Mouse (Mus musculus) cerebellum, adult 8-10 months (tissue): ENCODE results near the gene Zfp764.
A peak's percentile ranks its signal among the peaks of the same experiment; 100 is the strongest.
"Not testable (repeated sequence)": the region's sequence is repeated elsewhere in the genome, so short reads cannot be mapped to it uniquely, and the experiment has no call there.

Source experiments
- DNase-seq: peaks from one replicate; pipeline ENCODE4 v3.0.0; 2022

The Zfp764 gene

DNA sequence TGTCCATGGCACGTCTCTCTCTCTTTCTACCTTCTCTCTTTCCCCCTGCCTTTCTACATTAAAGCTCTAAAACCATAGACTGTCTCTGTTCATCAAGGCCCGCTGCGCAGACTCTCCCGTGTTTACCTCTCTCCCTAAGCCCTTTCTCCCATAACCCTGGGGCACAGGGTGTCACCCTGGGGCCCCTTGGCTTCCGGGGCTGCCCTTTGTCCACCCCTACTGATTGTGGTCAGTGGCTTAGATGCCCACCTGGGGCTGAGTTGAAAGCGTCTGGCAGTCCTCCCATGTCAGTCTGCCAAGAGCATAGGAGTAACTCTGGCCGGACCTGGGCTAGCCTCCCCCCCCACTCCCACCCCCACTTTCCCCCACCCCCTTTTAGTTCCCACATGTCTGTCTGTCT lies 16.3 kb downstream of the Zfp764 start:
- no peak for DNase-seq

DNA sequence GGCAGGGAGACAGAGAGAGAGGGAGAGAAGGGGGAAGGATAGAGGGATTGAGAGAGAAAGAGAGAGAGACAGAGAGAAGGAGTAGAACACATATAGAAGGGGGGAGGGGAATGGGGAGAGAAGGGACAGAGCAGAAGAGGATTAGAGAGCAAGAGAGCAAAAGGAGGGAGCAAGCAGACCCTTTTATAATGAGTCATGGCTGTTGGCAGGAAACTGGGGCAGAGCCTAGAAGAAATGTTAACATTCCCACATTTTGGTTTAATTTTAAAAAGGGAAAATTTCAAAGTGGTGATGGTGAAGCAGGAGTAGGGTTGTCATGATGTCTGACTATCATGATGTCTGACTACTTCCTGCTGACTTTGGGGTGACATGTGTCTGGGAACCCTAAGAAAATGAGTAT lies 18.4 kb downstream of the Zfp764 start:
- DNase-seq, result not testable (repeated sequence)

DNA sequence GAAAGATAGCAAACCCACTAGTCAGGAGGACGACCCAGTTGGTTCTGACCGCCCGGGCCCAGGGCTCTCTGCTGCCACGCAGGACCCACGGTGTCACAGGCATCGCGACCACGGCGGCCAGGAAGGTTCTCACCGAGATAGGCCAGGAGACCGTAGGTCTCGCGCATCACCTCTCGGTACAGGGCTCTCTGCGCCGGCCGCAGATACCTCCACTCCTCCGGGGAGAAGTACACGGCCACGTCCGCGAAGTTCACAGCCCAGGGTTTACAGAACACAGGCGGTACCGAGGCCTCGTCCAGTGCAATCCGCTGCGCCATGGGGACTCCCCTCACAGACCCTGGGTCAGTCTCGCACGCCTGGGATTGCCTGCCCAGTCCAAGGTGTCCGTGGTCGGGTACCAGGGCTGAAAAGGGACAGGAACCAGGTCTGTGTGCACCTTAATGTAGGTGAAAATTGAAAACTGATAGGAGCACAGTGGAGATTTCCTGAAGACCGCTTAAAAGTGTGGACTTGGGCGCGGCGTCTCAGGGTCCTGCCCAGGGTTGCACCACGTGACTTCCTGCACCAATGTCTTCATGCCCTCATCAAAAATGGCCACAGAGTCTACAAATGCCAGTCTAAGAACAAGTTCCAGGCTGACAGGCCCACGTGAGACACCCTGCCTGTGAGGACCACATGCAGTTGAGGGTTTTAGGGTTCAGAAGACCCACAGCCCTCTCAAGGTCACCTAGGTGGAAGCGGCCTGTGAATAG lies 19.8 kb downstream of the Zfp764 start, which contains the start of gene 9130019O22Rik:
TSS of gene 9130019O22Rik (minus strand) at position 526 of the 752 bp plus-strand sequence.
- DNase-seq, result peak; percentile 94

DNA sequence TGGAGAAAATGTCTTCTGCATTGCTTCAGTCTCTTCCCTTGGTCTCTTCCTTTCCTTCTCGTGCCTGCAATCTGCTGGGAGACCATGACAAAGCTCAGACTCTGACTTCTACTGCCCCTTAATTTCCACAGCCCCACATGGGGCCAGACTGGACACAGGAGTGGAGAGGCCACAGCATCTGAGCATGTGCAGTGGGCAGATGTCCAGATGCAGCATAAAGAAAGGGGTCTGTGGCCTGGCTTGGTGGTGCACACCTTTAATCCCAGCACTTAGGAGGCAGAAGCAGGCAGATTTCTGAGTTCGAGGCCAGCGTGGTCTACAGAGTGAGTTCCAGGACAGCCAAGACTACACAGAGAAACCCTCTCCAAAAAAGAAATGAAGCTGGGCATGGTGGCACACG lies 21.1 kb downstream of the Zfp764 start:
- DNase-seq, result not testable (repeated sequence)

DNA sequence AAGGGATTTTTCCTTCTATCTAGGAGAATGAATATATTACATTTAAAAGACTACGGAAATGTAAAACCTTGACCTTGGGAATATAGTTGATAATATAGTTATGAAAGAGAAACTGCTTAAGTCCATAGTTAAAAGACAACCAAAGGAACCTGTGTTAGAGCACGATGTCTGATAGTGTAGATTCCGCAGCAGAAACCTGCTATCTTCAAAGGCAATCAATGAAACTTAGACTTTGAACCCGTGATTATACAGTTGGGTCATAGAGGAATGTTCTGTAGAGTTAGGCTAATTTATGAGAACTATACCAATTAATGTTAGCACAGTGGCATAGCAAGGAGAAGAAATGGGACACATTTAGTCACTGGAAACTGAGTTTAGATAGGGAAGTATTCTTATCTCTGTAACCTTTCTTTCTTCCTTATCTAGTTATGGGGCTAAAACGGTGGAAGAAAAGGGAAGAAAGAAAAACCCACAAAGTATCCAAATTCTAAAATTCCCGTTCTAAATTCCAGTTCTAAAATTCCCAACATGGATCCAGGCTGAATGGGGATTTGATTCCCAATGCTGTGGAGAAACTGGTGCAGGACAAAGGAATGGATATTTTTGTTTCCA lies 28.2 kb downstream of the Zfp764 start:
- no peak for DNase-seq

DNA sequence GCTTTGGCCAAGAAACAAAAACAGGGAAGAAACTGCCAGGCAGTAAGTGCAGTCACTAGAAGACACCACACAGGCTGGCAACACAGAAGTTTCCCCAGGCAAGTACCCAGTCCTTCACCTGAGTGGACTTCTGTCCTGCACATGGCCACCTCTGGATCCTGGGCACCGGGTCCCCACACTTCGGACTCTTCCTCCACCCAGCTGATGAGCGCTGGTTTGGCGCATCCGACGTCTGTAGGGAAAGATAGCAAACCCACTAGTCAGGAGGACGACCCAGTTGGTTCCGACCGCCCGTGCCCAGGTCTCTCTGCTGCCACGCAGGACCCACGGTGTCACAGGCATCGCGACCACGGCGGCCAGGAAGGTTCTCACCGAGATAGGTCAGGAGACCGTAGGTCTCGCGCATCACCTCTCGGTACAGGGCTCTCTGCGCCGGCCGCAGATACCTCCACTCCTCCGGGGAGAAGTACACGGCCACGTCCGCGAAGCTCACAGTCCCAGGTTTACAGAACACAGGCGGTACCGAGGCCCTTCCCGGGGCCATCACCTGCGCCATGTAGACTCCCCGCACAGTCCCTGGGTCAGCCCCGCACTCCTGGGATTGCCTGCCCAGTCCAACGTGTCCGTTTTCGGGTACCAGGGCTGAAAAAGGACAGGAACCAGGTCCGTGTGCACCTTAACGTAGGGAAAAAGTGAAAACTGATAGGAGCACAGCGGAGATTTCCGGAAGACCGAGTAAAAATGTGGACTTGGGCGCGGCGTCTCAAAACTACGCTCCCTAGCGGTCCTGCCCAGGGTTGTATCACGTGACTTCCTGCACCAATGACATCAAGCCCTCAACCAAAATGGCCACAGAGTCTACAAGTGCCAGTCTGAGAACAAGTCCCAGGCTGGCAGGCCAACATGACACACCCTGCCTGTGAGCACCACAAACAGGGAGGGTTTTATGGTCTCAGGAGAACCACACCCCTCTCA lies 31.1 kb downstream of the Zfp764 start, which contains the start of gene Zfp747:
TSS of gene Zfp747 (minus strand) at position 780 of the 975 bp plus-strand sequence.
- DNase-seq, result peak; percentile 94

DNA sequence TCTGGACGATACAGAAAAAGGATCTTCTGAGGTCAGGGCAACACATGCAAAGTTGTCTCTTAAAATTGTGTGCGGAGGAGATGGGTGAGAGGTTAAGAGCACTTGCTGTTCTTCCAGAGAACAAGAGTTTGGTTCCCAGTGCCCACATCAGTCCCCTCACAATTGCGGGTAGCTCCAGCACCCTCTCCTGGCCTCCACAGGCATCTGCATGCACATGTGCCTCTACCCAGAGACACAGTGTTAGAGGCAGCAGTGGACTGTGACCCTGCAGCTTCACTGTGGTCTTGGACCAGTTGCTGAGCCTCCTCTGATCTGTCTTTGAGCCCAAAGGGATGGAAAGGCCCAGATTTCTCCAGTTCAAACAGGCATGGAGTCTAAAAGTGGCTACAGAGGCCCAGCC lies 34.8 kb downstream of the Zfp764 start:
- not testable (repeated sequence) for DNase-seq

DNA sequence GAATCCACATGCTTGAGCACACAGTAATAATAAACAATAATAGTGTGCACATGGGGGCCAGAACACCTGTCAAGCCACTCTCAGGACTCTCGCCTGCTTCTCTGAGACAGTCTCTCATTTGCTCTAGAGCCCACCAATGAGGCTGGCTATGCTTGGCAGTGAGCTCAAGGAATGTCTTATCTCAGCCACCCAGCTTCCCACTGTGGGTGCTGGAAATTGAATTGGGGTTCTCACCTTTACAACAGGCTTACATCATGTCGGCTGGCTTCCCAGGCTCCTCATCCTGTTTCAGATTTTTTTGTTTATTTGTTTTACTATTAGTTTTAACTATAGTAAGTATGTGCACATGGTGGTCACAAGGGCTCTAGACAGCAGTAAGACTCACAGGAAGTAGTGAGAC lies 35.4 kb downstream of the Zfp764 start:
- DNase-seq, result no peak

DNA sequence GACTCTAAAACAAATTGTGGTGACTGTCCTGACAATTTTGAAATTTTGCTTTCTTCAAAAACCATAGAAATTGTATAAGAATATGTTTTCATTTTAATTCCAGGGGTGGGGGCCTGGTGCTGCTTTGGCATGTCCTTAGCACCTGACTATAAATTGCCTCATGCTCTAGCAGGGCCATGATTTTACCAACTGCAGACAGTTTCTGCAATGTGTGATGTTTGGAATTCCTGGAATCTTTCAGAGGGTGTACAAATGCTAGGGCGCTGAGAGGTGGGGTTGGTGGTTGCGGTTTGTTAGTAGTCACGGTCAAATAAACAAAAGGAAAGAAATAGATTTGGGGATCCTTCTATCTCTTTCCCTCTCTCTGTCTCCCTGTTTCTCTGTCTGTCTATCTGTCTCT lies 40.4 kb downstream of the Zfp764 start:
- no peak for DNase-seq

DNA sequence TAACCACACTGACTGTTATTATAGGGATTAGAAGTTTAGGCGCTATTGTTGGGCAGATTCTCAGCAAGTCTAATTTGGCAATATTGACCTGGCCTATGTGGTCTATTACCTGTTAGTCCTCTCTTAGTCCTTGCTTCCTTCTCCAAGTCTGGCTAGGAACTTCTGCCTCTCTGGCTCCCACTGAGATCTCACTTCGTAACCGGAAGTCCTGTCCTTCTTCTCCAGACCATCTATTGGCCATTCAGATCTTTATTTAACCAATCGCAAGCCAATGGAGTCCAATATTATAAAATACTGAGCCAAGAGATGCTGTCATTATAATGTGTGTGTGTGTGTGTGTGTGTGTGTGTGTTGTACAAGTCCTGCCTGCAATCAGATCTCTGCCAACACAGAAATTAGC lies 42.5 kb downstream of the Zfp764 start:
- DNase-seq, result peak; percentile 46

DNA sequence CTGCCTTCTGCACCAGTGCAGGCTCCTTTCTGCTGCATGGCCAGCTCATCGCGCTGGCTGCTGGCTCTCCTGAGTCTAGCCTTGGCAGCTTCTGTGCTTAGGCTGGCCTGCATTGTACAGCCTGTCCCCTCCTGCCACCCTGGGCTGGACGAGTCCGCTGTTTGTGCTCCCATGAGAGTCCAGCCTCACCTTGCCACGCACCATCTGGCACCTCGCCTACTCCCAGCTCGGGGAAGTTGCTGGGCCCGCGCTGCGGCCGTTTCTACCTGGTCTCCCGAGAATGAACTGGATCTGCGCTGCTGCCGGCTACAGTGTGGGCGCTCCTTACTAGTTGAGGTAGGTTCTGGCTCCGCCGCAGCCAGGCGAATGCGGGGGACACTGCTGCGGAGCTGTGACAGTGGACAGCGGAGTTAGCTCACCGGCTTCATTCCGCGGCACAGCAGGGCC lies 43.1 kb downstream of the Zfp764 start:
- DNase-seq, result peak; percentile 73

DNA sequence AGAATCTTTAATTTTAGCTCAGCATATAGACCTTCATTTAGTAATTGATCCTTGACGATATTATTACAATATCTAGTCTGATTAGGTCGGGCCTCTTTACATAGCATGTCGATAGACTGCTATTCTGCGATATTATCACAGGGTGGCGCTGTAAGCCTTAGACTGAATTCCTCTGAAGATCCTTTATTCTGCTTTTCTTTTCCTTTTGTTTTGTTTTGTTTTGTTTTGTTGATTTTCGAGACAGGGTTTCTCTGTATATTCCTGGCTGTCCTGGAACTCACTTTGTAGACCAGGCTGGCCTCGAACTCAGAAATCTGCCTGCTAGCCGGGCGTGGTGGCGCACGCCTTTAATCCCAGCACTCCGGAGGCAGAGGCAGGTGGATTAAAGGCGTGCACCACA lies 44.2 kb downstream of the Zfp764 start:
- peak; percentile 36 for DNase-seq

DNA sequence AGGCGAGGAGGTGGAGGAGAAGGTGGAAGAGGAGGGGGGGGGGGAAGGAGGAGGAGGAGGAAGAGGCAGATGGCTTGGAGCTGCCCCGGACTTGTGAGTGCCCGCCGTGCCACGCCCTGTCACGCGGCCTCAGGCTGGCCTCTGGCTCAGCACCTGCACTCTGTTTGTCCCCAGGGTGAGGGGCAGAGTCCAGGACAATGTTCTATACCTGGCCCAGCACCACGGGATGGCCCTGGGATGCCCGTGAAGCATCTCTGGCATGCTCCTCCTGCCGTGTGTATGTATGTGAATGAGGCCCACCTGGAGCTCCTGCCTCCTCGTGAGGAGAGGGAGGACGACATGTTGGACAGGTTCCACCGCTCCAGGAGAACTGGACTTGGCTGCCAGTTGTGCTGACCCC lies 45.2 kb downstream of the Zfp764 start:
- peak; percentile 34 for DNase-seq

DNA sequence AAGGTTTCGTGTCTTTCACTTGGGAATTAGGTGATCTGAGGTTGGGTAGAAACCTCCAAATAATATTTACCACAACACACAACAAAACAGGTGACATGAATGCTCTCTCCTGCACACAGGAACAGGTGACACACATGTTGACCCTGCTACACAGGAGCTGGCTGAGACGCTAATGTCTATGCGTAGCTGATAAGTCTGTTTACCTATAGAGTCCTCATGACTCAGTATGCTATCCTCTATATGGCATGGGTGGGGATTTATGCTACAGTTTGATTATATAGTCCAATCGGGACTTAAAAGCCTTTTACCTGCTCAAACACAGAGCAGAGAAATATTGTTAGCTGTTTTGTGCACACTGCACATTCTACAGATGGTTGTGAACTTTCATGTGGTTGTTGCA lies 46.4 kb downstream of the Zfp764 start:
- DNase-seq, result no peak

DNA sequence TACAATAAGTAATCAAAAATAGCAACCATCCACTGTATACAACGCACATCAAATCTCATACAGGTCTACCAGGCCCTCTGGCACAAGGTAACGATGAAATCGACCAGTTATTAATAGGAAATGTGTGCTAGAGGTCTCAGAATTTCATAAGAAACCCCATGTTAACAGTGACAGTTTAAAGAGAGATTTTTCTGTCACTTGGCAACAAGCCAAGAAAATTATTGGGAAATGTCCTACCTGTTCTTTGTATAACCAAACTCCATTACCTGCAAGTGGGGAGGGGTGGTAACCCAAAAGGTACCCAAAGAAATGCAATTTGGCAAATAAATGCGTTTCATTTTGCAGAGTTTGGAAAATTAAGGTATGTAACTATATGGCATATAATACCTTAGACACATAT lies 48.1 kb downstream of the Zfp764 start:
- DNase-seq, result no peak

DNA sequence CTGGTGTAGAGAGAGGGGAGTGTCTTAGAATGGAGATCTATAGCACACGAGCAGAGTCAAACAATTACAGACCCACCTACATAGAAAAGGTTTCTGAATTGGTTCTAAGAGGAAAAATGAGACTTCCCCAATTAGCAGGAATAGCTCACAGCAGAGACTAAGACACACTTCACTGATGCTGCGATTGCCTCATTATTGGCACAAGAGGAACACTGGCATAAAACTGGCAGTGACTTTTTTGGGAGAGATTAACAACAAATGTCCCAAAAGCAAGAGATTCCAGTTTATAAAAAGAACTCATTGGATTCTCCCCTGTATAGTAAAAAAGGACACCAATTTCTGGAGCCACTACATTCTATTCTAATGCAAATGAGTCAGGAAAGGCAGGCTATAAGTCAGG lies 48.8 kb downstream of the Zfp764 start:
- DNase-seq, result no peak

DNA sequence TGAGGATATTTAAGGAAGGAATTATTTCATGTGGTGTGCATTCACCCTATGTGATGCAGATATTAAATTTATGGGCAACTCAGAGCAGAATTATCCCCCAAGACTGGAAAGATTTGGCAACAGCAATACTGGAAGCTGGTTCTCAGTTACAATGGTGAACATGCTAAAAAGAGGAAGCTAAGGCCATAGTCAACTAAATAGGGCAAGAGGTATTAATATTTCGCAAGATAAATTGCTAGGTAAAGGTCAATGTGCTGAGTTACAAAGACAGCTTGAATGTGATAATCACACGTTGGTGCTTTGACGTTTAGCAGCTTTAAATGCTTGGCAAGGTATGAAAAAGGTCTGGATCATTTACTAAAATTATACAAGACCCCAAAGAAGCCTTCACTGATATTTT lies 50.8 kb downstream of the Zfp764 start:
- DNase-seq, result no peak
